Mouse (Mus musculus): ENCODE results near the gene Serac1.

GRCm38 (mm10) chr17:6125441-6125840, 45.9 kb upstream of the Serac1 start:
- TF ChIP-seq CTCF (IDR thresholded peaks at IDR 0.05; ENCODE audit: borderline replicate concordance, extremely low read depth, insufficient read depth, insufficient read length) (no peak), POLR2A (IDR thresholded peaks at IDR 0.05; ENCODE audit: borderline replicate concordance, extremely low read depth, insufficient read depth, insufficient read length, poor library complexity, severe bottlenecking) (no peak)
